Mouse (Mus musculus) cerebellum, adult 11-12 months (tissue): Measurements from ENCODE around the gene Arhgap1.

ENCODE experiments used
- DNase-seq: peaks from one replicate; pipeline ENCODE4 v3.0.0; 2022

Arhgap1 gene

DNA sequence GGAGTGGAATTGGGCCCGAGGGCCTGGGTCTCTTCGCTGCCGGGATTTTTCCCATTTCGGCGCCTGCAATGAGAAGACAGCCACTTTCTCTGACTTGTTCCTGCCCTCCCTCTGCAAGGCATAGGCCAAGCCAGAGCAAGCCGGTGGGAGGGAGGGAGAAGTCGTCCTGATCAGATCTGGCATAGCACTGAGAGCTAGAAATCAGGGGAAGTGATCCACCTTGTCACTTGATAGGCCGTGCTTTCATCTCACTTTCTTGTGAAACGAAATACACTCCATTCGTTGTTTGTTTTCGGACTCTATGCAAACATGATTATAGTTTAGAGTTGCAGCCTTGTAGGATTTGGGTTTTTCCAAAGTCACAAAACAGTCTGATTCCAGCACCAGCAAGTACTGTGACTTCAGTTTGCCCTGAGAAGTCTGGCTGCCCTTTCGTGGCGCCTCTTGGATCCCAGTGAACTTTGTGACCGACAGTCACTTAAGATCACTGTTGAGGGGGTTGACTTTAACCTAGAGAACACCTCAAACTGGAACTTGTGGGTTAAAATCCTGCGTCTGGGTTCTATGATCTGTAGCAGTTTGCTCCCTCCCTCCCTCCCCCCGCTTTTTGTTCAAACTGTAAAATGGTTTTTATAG is 818 bp downstream of the Arhgap1 start:
- DNase-seq, result no peak

- DNase-seq, result no peak
Observed at GRCm38 (mm10) chr2:91651458-91652258, 2.0 kb downstream of the Arhgap1 start.

- no peak for DNase-seq
Observed at GRCm38 (mm10) chr2:91652863-91653262, 3.2 kb downstream of the Arhgap1 start.

DNA sequence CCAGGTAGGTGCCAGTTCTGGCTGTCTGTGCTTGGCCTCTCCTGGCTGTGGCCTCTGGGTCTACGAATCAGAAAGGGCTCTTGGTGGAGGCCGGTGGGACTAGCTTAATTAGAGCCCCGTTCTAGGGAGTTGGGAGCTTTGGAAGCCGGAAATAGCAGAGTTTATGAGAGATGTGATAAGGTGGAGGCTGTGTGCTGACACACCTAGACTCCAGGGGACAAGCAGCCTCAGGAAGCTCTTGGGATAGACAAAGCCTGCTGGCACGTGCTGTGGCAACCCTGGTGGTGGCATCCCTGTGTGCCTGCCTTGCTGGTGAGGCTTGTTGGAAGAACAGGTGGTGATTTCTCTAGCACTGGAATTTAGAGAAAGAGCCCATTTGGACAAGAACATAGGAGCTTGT is 5.7 kb downstream of the Arhgap1 start:
- DNase-seq, result no peak

DNA sequence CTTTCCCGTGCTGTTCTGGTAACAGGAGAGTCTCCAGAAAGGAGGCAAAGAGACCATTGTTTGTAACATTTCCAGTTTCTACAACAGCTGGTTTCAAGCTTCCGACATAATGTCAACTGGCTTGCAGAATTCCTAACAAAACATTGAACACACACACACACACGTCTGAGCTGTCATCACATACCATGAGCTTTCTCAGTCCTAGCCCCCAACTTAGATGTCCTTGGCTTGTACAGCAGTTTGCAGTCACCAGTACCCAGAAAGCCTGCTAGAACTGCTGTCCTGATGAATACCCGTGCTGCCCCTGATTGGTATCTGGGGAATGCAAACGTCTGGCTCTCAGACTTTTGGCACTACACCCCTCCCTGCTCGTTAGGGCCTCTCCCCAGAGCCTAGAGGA is 6.2 kb downstream of the Arhgap1 start:
- DNase-seq, result no peak

DNA sequence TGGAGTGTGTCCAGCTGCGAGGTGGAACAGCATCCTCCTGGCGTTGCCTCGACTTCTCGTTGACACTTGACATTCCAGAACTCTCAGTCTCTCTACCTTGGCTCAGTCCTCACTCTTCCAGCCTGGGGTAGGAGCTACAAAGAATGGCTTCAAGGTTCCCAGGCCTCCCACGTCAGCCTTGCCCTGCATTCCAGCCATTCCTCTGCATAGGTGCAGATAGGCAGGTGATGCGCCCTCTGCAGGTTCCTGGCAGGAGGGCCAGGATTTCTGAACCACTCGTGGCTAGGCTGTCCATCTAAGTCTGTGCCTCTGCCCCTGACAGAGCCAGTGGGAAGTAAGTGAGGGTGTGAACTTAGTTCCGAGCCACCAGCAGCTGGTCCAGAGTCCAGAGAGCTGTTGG is 7.1 kb downstream of the Arhgap1 start:
- DNase-seq, result no peak

DNA sequence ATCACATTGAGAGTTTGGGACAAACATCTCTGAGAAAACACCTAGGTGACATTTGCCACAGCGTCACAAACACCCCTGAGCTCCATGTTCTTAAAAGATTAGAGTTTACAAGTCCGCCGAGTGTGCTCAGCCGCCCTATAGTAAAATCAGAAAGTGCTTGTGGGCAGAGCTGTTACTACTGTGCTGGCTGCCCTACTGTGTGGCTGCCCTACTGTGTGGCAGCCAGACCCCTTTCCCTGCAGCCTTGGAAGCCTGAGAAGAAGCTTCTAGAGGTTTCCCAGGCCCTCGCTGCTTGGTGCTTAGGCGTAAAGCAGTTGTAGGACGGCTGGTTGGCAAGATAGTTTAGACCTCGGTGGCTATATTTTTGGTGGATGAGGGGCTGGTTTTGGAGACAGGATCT is 10.0 kb downstream of the Arhgap1 start:
- DNase-seq, result no peak

DNA sequence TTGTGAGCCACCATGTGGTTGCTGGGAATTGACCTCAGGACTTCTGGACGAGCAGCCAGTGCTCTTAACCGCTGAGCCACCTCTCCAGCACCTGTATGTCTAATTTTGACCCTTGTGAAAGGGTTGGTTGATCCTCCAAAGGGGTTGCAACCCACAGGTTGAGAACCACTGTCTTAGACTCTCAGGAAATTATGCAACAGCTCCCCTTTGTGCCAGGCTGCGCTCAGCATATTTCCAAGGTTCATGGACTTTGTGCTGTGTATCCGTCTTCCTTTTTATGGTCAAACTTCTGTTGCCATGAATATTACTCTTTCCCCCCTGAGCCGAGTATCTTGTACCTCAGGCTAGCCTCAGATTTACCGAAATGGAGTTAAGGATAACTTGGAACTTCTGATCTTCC is 11.3 kb downstream of the Arhgap1 start:
- no peak for DNase-seq

DNA sequence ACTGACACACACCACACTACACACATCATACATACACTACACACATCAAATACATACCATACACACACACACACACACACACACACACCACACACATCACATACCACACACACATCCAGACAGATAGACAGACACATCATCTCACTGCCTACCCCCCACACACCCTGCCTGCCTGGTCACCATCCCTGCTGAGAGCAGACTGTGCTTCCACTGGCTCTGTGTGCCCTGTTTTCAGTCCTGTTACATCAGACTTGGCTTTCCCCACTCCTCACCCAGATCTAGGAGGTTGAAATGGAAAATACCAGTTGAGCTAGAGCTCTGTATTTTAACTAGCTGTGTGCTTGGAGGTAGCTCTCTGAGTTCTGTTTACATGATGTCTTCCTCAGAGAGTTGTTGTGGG is 15.1 kb downstream of the Arhgap1 start:
- DNase-seq, result no peak

- DNase-seq, result no peak
Observed at GRCm38 (mm10) chr2:91666386-91666910, 16.8 kb downstream of the Arhgap1 start.

DNA sequence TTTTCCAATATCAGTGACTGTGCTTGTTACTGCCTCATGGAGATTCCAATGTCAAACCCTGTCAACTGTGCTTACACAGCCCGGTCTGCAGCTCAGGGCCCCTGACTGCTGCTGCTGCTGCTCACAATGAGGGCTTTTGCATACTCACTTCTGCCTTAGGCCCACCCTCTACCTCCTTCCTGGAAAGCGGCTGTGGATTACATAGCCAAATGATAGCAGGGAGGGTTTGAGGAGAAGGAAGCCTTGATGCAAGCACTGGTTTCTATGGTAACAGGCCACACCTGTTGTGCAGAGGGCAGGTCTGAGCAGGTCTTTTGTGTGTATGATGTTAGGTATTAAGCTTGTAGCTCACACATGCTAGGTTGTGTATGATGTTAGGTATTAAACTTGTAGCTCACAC is 18.1 kb downstream of the Arhgap1 start:
- DNase-seq, result no peak

GRCm38 (mm10) chr2:91669326-91669725 is 19.7 kb downstream of the Arhgap1 start:
- DNase-seq, result no peak

DNA sequence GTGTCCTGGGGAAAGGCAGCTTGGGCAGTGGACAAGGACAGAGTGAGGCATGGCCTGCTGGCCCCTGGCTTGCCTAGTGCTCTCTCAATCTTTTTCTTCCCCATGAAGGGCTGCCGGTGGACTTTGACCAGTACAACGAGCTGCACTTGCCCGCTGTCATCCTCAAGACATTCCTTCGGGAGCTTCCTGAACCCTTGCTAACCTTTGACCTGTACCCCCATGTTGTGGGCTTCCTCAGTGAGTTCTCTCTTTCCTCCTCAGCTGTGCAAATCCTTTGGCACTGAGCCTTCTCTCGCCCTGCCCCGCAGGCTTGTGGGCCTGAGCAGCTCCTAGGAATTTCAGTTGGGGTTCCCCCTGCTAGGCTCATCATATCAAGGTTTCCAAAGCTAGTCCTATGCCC is 20.4 kb downstream of the Arhgap1 start:
- no peak for DNase-seq

GRCm38 (mm10) chr2:91673587-91673986 is 23.9 kb downstream of the Arhgap1 start:
- DNase-seq, result no peak

GRCm38 (mm10) chr2:91674895-91675294 is 25.2 kb downstream of the Arhgap1 start:
- no peak for DNase-seq

DNA sequence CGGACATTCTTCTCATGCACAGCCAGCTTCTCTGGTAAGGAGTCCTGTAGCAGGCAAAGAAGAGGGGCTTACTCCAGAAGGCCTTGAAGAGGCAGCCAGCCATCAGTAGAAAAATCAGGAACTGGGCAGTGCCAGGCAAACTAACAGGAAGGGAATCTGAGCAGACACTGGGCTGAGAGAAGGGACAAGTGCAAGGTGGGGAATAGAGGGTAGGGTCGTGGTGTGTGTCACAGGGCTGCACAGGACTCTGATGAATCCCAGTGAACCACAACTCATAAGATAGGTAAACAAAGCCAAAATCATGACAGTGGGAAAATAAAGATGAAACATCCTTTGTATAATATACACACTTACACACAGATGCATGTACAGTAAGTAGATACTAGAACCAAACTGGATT is 26.8 kb downstream of the Arhgap1 start:
- no peak for DNase-seq

DNA sequence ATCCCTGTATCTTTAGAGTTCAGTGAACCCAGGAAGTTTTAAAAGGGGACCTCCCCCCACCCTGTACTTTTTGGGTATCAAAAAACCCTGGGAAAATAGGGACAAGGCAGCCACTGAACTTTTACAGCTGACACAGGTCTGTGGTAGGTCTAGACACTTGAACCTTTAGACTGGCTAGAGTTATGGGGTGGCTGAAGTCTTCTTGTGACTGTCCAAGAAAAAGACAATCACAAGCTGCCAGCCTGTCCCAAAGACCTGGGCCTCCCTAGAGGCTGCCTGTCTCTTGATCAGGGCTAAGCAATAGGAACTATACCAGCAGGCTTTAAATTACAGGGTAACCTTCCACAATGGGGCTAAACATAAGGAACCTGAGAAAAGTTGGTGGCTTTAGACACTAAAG is 27.3 kb downstream of the Arhgap1 start:
- no peak for DNase-seq

GRCm38 (mm10) chr2:91682850-91683249 is 33.2 kb downstream of the Arhgap1 start:
- no peak for DNase-seq

DNA sequence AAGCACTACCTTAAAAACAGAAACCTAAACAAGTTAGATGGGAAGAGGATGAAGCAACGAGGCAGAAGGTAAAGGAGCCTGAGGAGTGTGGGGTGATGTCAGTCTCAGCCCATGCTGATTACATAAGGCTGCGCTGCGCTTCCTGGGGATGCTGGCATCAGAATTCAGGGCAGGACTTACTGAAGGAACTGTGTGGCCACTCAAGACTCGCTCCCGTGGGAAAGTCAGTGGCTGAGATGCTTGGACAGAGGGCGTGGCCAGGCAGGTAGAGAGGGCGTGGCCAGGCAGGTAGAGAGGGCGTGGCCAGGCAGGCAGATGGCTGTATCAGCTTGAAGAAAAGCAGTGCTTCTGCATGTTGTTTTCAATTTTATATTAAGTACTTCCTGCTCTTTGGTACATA is 34.3 kb downstream of the Arhgap1 start:
- peak; percentile 39 for DNase-seq

DNA sequence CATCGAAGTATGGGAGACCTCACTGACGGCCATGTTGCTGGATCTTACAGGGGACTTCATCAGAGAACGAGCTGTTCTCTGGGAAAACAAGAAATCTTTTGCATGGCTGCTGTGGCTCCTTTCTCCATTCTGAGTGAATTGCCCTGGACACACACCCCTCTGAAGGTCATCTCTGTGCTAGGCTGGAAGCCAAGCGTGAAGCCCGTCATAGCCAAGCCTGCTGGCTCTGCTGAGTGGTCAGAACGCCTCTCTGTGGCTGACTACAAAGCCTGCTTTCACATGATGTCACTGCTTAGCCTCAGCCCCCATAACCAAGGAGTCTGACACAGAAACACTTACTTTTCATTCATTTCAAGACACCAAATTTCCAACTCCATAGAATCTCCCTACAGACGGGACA is 39.8 kb downstream of the Arhgap1 start:
- DNase-seq, result no peak

GRCm38 (mm10) chr2:91695436-91696224 is 46.0 kb downstream of the Arhgap1 start:
- DNase-seq, result no peak

- no peak for DNase-seq
Observed at GRCm38 (mm10) chr2:91696225-91696590, 46.5 kb downstream of the Arhgap1 start.

DNA sequence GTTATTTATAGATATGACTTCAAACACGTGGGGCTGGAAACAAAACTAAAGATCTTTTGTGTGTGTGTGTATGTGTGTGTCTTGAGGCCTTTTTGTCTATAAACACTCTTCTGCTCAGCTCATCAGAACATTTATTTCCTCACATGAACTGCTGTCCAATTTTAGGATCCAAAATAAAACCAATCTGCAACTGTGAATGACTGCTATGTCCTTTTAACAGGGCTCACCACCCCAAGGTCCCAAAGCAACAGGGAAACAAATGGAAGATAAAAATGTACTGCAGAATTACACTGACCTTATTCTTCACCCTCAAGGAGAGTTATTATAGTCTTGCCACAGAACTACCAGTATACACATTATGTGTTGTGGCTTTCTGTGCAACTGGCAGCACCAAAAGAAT is 49.6 kb downstream of the Arhgap1 start:
- DNase-seq, result no peak

DNA sequence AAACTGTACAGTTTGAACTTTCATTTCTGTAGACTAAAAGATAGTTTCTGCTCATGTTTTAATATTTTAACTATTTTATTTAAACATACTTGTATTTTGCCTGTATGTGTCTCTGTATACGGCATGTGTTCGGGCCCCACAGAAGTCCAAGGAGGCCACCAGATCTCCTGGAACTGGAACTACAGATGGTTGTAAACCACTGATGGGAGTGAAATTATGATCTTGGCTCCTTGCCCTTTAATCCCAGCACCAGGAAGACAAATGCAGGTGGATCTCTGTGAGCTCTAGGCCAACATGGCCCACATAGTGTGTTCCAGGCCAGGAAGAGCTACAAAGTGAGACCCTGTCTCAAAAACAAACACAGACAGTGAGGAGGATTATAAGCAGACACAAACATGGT is 51.7 kb downstream of the Arhgap1 start:
- no peak for DNase-seq
